Mouse (Mus musculus) cerebellum, adult 11-12 months (tissue): ENCODE results near the gene Gng5.

ENCODE experiments used
- DNase-seq: peaks from one replicate; pipeline ENCODE4 v3.0.0; 2022

Gene Gng5

DNA sequence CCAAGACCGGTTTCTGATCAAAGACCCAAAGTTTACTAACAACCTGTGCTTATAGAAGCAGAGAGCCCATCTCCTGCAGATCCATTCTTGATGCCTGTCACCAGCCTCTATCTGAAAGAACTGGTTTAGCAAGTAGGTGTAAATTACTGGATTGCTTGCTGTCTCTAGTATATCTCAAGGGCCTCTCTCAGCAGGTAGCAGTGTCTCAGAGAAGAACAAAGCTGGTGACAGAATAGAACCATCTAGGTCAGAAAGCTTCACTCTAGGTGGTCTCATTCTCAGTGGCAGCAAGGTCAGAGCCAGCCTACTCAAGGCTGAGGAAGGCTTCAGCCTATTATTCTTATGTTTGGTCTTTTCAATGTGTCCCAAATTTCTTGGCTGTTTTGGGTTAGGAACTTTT, 44.0 kb downstream of the Gng5 start:
- DNase-seq = no peak

DNA sequence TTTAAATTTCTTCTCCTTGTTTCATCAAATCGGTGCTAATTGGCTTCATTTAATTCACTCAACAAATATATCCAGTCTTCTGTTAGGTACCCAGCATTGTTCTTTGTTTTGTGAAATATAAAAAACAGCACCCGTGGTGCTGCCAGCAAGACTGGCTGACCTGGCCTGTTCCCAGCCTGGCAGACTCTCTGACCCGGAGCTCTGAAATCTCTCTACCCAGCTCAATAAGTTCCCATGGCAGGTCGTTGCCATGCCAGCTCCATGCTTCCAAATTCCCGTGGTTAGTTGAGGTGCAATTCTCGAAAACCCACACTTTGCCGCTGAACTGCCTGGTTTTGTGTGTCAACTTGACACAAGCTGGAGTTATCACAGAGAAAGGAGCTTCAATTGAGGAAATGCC, 55.2 kb downstream of the Gng5 start:
- no peak for DNase-seq
